Mouse (Mus musculus): ENCODE measurements at regions not wholly inside any gene's neighbourhood (a gene's known extent, or its start where the extent isn't known, plus 50 kb on each side); places are given as distances from the start of the nearest gene placed in this dataset.
A peak's percentile ranks its signal among the peaks of the same experiment; 100 is the strongest.

- no peak for DNase-seq
These were observed 71.9 kb downstream of the 1810010D01Rik start for GRCm38 (mm10) chr7:145135971-145136370.

GRCm38 (mm10) chr7:145132506-145132905, 75.4 kb downstream of the 1810010D01Rik start:
- no peak for DNase-seq

DNA sequence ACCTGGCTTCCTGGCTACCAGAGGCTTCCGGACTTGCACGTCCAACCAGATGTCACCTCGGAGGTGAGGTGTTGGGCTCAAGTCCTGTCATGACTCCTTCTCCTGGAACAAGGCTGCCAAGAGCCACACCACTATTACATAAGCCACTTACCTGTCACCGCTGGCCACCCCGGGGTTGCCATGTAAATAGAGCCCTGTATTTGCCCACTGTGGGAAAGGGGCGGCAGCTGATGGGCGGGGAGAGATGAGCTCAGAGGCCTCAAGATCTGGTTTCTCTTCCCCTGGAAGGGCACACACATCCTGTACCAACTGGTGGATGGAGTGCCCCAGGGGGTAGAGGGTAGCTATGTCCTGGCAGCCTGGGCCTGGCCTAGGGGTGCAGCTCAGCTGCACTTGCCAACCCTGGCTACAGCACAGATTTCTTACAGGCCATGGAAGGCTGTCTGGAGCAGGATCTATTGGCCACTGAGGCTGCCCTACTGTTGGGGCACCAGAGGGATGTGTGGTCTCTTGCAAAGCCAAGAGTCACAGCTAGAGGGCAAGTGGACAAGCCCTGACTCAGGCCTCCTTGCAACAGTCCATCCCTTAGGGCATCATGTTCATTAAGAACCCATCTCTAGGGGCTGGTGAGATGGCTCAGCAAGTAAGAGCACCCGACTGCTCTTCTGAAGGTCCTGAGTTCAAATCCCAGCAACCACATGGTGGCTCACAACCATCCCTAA, 76.3 kb downstream of the 1810010D01Rik start:
- DNase-seq = no peak

DNA sequence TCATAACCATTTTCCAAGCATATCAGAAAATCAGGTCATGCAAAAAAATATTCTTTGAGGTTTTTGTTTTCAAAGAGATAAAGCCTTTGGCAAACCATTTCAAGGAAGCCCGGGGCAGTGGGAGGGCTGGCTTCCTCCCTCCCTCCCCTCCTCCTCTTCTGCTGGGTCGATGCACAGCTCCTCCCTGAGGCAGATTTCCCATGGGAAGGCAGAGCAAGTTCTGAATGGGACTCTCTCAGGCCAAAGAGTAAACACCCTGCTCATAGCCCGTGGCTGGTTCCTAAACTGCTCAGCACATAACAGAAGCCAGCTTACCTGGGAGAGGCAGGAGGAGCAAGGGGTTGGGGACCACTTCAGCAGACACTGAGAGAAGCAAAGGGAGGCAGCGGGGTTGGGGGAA, 77.9 kb downstream of the 1810010D01Rik start:
- peak; percentile 53 for DNase-seq

DNA sequence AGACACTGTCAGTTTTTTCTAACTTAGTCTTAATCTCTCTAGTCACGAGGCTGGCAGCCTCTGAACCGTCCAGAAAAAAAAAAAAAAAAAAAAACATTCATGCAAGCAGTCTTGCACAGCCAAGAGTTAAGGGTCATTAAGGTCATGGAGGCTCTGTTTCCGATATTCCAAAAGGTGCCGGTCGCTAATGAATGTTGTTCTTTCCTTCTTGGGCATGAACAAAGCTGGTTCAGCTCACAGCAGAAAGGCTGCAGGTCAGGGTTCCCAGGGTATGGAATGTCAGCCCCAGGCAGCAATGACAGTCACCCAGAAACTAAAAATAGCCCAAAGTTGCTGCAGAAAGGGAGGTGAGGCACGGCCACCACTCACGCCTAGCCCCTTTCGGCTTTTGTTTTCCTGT, 80.3 kb downstream of the 1810010D01Rik start:
- peak; percentile 53 for DNase-seq

GRCm38 (mm10) chr7:145127180-145127579, 80.7 kb downstream of the 1810010D01Rik start:
- DNase-seq = peak; percentile 78

- no peak for DNase-seq
These were observed 83.8 kb downstream of the 1810010D01Rik start for GRCm38 (mm10) chr7:145123996-145124601.

DNA sequence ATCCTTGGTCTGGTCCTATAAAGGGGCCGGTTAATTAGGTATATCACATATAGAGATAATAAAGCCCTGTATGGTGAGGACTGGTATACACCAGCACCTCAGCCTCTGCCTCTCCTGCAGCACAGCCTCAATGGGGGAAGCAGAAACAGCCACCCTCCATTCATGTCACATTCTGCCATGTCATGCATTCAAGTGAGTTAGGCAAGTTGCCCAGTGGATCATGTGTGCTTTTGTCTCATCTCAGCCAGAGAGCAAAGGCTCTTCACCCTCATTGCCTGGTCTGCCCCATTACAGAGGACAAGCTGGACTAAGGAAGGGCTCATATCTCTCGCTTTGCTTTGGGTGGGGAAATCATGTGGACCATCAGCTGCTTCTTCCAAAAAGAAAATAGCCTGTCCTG, 85.4 kb downstream of the 1810010D01Rik start:
- DNase-seq = peak; percentile 57

DNA sequence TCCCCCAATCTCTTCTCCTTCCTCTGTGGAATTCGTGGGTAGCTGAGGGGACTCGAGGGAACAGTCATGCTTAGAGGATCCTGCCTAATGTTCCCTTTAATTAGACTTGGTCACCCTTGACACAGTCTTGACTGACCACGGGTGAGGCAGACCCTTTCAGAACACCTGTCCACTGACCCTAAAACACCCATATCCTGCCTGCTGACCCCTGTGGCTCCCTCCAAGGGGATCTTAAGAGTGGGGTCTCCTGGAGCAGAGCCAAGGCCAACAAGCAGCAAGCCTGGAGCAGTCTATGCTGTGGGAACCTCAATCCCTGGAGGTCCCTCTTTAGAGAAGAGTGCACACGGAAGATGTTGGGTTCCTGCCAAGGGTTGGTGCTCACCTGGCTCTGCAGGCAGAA, 89.5 kb downstream of the 1810010D01Rik start:
- DNase-seq = no peak

DNA sequence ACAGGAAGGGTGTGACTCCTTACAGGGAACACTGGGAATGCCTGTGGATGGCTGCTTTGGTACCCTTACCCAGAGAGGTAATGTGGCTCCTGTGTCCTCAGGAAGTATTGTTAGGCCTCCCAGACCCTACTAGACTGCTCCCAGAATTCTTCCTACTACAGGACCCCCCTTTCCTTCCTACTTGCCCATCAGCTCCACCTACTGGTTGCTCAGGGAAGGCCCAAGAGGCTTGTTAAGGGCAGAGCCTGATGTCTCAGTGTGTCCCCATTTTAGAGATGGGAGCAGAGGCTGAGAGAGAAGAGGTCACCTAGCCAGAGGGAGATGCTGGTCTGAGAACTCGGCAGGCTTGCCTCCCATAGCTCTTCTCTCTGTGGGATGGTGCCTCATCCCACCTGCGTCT, 93.3 kb downstream of the 1810010D01Rik start:
- peak; percentile 42 for DNase-seq

- DNase-seq = no peak
These were observed 93.8 kb downstream of the 1810010D01Rik start for GRCm38 (mm10) chr7:145114145-145114544.

DNA sequence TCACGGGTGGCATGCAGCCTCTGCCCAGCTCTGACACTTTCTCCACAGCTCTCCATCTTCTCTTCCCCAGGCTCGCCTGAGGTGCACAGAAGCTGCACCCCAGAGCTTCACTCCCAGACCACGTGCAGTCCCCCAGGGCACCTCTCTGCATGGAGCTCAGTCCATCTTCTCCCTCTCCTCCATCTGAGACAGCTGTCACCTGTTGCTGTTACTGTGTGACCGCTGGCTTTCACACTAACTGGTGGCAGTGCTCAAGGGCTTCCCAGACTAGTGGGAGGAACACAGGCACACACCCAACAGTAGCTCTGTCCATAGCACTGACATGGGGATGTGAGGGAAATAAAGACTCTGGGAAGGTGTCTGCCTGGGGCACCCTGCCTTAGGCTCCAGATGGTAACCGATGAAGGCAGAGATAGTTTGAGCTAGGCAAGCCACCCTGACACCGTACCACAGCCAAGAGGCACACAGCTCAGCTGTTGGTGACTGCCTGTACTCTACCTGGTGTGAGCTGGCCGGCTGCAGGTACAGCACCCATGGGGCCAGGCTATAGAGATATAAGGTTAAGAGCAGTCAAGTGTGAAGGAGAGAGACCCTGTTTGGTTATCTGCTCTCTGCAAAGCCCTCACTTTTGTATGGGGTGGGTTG, 94.9 kb downstream of the 1810010D01Rik start:
- no peak for DNase-seq

DNA sequence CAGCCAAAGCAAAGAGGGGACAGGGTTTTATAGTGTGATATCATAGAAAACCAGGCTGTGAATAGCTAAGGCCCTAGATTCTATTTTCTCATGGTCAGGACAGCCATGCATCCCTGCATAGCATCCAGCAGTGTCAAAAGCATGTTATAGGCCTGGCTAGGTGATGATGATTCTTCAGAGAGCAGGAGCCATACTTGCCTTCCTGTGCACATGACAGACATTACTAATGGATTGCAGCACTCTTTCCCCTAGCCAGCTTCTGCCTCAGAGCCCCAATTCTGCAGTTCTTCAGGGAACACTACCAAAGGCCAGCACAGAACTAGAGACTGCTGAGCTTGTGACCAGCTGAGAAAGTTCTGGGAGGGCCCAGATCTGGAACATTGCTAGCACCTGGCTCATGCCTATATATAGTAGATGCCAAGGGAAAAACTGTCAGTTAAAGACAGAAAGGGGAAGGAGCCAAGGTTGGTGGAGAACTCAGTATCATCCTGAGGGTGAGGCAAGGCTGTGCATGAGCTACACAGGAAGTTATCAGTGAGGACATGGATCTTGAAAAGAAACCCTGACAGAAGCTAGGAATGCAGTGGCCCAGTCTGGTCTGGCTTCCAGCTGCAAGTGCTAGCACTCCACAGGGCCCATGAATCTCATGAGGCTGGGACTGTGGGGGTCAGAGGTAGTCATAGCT, 95.6 kb downstream of the 1810010D01Rik start:
- no peak for DNase-seq

GRCm38 (mm10) chr7:145111252-145112131, 96.4 kb downstream of the 1810010D01Rik start:
- peak; percentile 86 for DNase-seq

DNA sequence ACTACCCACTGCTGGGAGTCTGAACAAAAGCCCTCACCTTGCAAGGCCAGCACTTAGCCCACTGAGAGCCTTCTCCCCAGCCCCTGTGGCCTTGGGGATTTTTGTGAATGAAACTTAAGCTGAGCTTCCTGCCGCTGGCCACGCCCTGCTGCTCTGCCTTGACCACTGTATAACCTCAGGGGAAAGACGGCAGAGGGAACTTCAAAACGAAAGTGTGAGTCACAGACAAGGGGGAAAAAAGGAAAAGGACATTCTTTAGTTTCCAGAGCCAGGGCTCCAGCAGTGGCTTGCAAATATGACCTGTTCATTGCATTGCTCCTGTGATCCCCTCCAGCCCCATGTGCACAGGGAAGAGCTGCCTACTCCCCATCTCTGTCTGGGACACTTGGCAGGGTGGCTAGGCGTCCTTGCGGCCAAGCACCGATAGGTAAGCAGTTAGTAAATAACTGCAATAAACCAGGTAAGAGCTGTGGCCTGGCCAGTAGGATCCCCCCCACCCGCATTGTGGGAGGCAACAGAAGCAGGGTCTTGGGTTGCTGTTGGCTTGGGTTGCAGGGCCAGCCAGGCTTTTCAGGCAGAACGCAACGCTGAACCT, 97.2 kb downstream of the 1810010D01Rik start:
- DNase-seq = peak; percentile 71

DNA sequence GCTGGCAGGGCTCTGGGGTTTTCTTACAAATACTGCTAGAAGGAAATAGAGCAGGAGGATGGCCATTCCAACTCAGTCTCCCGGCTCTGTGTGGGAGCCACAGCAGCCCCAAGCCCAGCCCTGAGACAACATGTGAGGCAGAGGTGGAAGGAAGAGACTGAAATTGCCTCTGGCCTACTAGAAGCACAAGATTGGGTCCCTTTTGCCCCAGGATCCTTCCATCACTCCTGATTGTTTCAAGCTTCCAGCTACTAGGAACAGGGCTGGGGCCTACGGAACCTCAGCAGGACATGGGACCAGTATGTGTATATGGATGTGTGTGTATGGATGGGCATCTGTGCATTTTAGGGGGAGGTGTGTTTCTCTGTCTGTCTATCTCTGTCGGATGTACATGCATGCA, 97.9 kb downstream of the 1810010D01Rik start:
- no peak for DNase-seq

- no peak for DNase-seq
These were observed 98.4 kb downstream of the 1810010D01Rik start for GRCm38 (mm10) chr7:145109471-145109870.

DNA sequence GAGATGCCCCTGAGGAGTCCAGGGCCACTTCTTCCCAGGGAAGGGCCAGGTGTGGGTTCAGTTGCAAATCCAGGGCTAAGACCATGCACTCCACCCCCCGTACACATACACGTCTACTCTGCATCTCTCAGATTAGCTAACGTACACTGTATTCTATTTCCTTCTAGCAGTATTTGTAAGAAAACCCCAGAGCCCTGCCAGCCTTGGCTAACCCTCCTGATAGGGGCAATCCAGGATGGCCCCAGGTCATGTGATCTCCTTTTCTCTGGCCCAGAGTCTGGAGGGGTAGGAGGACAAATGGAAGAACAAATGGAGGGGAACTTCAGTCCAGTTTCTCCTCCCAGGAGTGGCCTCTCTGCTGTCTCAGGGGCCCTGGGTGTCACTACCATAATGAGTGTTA, 98.9 kb downstream of the 1810010D01Rik start:
- no peak for DNase-seq

DNA sequence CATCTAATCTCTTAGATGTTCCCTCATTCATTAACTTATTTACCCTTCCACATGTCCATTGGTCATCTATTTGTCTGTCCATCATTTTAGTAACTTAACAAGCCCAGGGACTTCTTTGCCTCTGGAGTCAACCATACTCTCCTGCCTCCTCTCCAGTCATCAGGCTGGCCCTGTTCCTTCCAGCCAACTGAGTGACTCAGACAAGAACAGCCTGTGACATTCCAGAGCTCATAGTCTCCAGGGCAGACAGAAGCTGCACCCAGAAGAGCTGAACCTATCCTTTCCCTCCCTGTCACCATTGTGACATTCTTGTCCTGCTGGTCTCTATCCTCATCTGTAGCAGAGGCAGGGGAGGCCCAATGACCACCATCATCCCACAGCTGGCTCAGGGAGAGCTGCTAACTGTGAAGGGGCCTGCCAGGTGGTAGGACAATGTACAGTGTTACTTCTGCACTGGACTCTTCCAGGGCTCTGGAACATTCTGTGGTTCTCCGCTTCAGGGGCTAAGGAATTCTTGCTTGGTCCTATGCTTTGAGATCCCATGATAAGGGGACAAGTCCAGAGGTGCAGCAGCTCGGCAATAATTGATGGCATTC, 100.2 kb downstream of the 1810010D01Rik start:
- no peak for DNase-seq

DNA sequence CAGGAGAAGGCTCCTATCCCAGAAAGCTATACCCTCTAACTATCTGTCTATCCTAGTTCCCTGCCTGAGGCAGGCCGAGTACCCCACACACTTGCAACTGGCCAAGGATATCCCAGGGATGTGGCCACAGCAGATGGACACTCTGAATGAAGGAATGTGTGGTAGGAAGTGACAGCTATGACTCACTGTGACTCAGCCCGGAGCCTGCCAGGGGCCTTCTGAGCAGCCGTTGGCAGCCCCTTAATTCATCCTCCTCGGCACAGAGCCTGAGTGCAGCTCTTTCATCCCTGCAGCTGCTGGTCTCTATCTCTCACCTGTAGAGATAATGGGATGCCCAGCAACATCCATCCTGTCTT, 101.4 kb downstream of the 1810010D01Rik start:
- no peak for DNase-seq

GRCm38 (mm10) chr7:145105831-145106493, 102.0 kb downstream of the 1810010D01Rik start:
- no peak for DNase-seq

Data from kidney, postnatal 14 days (tissue).